Mouse (Mus musculus) limb, embryonic 15.5 days (tissue): Measurements from ENCODE around the gene Spata16. TPM values are rescaled to one million over a fixed set of nuclear protein-coding genes. Genes with fewer than 3 reads are reported as not detected.

ENCODE experiments used
- ATAC-seq: fragments of 200-750 bp; cut with Nextera tagmentation; 2 replicates; pipeline ENCODE4 v1.8.0; 2017; ENCODE audit warnings: low read depth, moderate TSS enrichment; ENCODE audit not compliant: insufficient number of reproducible peaks, low FRiP score, low TSS enrichment
- H3K27ac ChIP-seq: fragments of 300-500 bp; sonication (generic); 2 replicates; pipeline ENCODE4 v1.5.1; 2015; ENCODE audit warnings: moderate library complexity, mild to moderate bottlenecking, inconsistent platforms
- H3K27me3 ChIP-seq: fragments of 300-500 bp; sonication (generic); 2 replicates; pipeline ENCODE4 v1.6.1; 2015; ENCODE audit warnings: inconsistent platforms
- H3K36me3 ChIP-seq: fragments of 300-500 bp; sonication (generic); 2 replicates; pipeline ENCODE4 v1.6.1; 2015; ENCODE audit warnings: inconsistent platforms
- H3K4me1 ChIP-seq: fragments of 300-500 bp; sonication (generic); 2 replicates; pipeline ENCODE4 v1.6.1; 2015; ENCODE audit warnings: inconsistent platforms
- H3K4me2 ChIP-seq: fragments of 300-500 bp; sonication (generic); 2 replicates; pipeline ENCODE4 v1.6.1; 2015; ENCODE audit warnings: mild to moderate bottlenecking, inconsistent platforms
- H3K4me3 ChIP-seq: fragments of 300-500 bp; sonication (generic); 2 replicates; pipeline ENCODE4 v1.5.1; 2015; ENCODE audit warnings: mild to moderate bottlenecking, inconsistent platforms
- H3K9ac ChIP-seq: fragments of 300-500 bp; sonication (generic); 2 replicates; pipeline ENCODE4 v1.6.1; 2015; ENCODE audit warnings: inconsistent platforms
- H3K9me3 ChIP-seq: fragments of 300-500 bp; sonication (generic); 2 replicates; pipeline ENCODE4 v1.6.1; 2016; ENCODE audit warnings: inconsistent platforms
- WGBS: fragments of 180-500 bp; shearing (Covaris S2); methylation state at CpG from one replicate; pipeline ENCODE4 v1.1.7; 2015; 5-methylcytosine and 5-hydroxymethylcytosine counted together
- microRNA-seq: library from miRNA; unstranded; fragments of <30 nt; microRNA quantifications from one replicate; pipeline ENCODE4, GENCODE M21; 2016
- polyA plus RNA-seq: library from polyadenylated mRNA; unstranded; fragments of >200 nt; fragmentation: Nextera tagmentation; extraction: Ambion mirVana; gene quantifications from 2 replicates; pipeline ENCODE4 v1.2.1, GENCODE M21; 2015

Spata16 gene
- polyA plus RNA-seq, 1 experiment from 2014 or later: not detected

GRCm38 (mm10) chr3:27006844-27007243 is 369.4 kb downstream of the Spata16 start:
- Histone ChIP-seq H3K9me3 (no peaks in the 10 kb centered on the region), H3K4me2 (no peak overlapping the region), H3K4me3 (no peak overlapping the region), H3K27me3 (no peaks in the 10 kb centered on the region), H3K27ac (no peak overlapping the region), H3K9ac (no peak overlapping the region), H3K4me1 (no peaks in the 10 kb centered on the region), H3K36me3 (no peaks in the 10 kb centered on the region)
- no peak for ATAC-seq
- WGBS: 56% methylated on average over 1 of the region's 1 CpGs

GRCm38 (mm10) chr3:27027957-27028356 is 390.5 kb downstream of the Spata16 start:
- H3K4me1 ChIP-seq: no peaks in the 10 kb centered on the region
- no peak overlapping the region for H3K27ac ChIP-seq
- ATAC-seq: no peak
- H3K9ac ChIP-seq: no peak overlapping the region
- H3K4me2 ChIP-seq: no peak overlapping the region
- H3K4me3 ChIP-seq: no peak overlapping the region
- no peaks in the 10 kb centered on the region for H3K36me3 ChIP-seq
- 82% methylated on average over 3 of the region's 3 CpGs for WGBS
- peaks cover 39% of the 10 kb centered on the region for H3K27me3 ChIP-seq
- H3K9me3 ChIP-seq: no peaks in the 10 kb centered on the region

GRCm38 (mm10) chr3:27028526-27028925 is 391.1 kb downstream of the Spata16 start:
- Histone ChIP-seq H3K27me3 (peaks cover 45% of the 10 kb centered on the region), H3K9ac (no peak overlapping the region), H3K9me3 (no peaks in the 10 kb centered on the region)

GRCm38 (mm10) chr3:27030067-27030857 is 392.8 kb downstream of the Spata16 start:
- Histone ChIP-seq H3K27me3 (peaks cover 59% of the 10 kb centered on the region), H3K4me2 (no peak overlapping the region), H3K9ac (no peak overlapping the region), H3K4me1 (no peaks in the 10 kb centered on the region), H3K9me3 (no peaks in the 10 kb centered on the region), H3K4me3 (no peak overlapping the region), H3K36me3 (no peaks in the 10 kb centered on the region), H3K27ac (no peak overlapping the region)
- ATAC-seq: no peak
- WGBS: 48% methylated on average over 8 of the region's 8 CpGs

More at GRCm38 (mm10) chr3:27028526-27028925, 391.1 kb downstream of the Spata16 start:
- ATAC-seq: no peak
- Histone ChIP-seq H3K27ac (no peak overlapping the region), H3K4me1 (no peaks in the 10 kb centered on the region), H3K4me2 (no peak overlapping the region), H3K36me3 (no peaks in the 10 kb centered on the region), H3K4me3 (no peak overlapping the region)

Small RNA genes lying within 50 kb of the gene (microRNA-seq; reads per million reads assigned to microRNA genes)
- not detected for gene Gm25773
- not detected for gene Gm44464
